Mouse (Mus musculus) liver, postnatal 0 days (tissue): ENCODE measurements around the gene Zfhx3.

ENCODE experiments used
- CTCF ChIP-seq: sonication (generic); IDR thresholded peaks from 2 replicates; pipeline ENCODE4 v1.5.1; 2016; ENCODE audit warnings: antibody characterized with exemption, low read depth
- EP300 ChIP-seq: IDR thresholded peaks from 2 replicates; pipeline ENCODE4 v1.6.1; 2016; ENCODE audit warnings: antibody characterized with exemption, low read depth, mild to moderate bottlenecking

- no peak for TF ChIP-seq CTCF
- TF ChIP-seq EP300 = no peak
Observed at GRCm38 (mm10) chr8:108194571-108194970, 252.1 kb downstream of the Zfhx3 start.
